ENCODE assay signal across 23 mouse cellular contexts in the genomic region with DNA sequence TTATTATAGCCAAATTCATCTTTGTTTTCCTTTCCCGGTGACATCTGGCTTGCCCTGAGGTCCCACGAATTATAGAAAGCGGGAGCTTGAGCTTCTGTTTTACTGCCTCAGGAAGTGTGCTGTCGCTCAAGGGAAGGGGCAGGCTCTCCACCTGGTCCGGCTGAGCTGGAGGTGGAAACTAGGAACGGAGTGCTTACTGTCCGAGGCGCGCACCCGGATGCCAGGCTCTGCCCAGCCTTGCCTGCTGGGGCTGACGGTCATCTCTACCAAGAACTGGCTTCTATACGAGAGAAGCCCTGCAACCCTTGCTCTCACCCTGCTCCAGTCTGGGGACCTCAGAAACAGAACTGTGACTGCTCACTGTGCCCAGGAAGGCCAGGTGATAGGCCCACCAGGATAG. TPM values are rescaled to one million over a fixed set of nuclear protein-coding genes. Genes with fewer than 3 reads are reported as not detected.
DNase-seq lines count a peak whose midpoint lies in the region; ATAC-seq lines count a peak whose summit lies in the region.
"Had no signal": no experiment of that assay in that cellular context is flagged by ENCODE, and none has a peak within 500 bp of the region (broad histone marks: within the 10 kb centered on the region; RNA-seq: fewer than 3 reads in every experiment).

No protein-coding gene starts in this region.

- no peaks in the 10 kb centered on the region for H3K36me3 ChIP-seq in hindbrain, embryonic 12.5 days
- H3K36me3 ChIP-seq in hindbrain, embryonic 11.5 days (ENCODE audit: control insufficient read depth, insufficient read depth, low read length), result no peaks in the 10 kb centered on the region
- H3K36me3 ChIP-seq in midbrain, embryonic 14.5 days (ENCODE audit: control insufficient read depth, insufficient read depth, low read length), result peaks cover 11% of the 10 kb centered on the region
- H3K36me3 ChIP-seq in midbrain, embryonic 11.5 days (ENCODE audit: control insufficient read depth, insufficient read depth, low read length), result no peaks in the 10 kb centered on the region
- H3K36me3 ChIP-seq in neural tube, embryonic 13.5 days, result peaks cover 13% of the 10 kb centered on the region
- H3K36me3 ChIP-seq: embryonic facial prominence, embryonic 15.5 days had no signal

- DNase-seq in cerebellum, adult 9-11 months, result peak; percentile 49
- DNase-seq in cerebellum, postnatal 4 days (ENCODE audit: low spot score in 2 of 2), result no peak
- DNase-seq in hindbrain, embryonic 11.5 days (ENCODE audit: low spot score), result no peak
- DNase-seq in midbrain, embryonic 14.5 days, result no peak
- DNase-seq in midbrain, embryonic 11.5 days (ENCODE audit: low spot score, missing footprints), result no peak
- DNase-seq: adrenal gland, postnatal 14 days; cerebellum, adult 11 months; gastrocnemius, postnatal 10 days; heart, adult 11 months; heart, postnatal 4 days; lung, adult 2 months; right cerebral cortex, adult 18-20 months had no signal

- WGBS in hindbrain, embryonic 12.5 days, result 84% methylated on average over 12 of the region's 12 CpGs
- 85% methylated on average over 12 of the region's 12 CpGs for WGBS in hindbrain, embryonic 11.5 days
- 79% methylated on average over 12 of the region's 12 CpGs for WGBS in midbrain, embryonic 14.5 days
- WGBS in midbrain, embryonic 11.5 days, result 88% methylated on average over 12 of the region's 12 CpGs
- WGBS in neural tube, embryonic 13.5 days, result 79% methylated on average over 12 of the region's 12 CpGs

- peak overlapping the region; percentile 92 for H3K4me2 ChIP-seq in hindbrain, embryonic 12.5 days (replicated peaks)
- H3K4me2 ChIP-seq in hindbrain, embryonic 11.5 days (replicated peaks; ENCODE audit: low read depth, low read length), result no peak overlapping the region
- peak overlapping the region; percentile 61 for H3K4me2 ChIP-seq in midbrain, embryonic 14.5 days (ENCODE audit: low read length)
- H3K4me2 ChIP-seq in midbrain, embryonic 11.5 days, result no peak overlapping the region
- H3K4me2 ChIP-seq in neural tube, embryonic 13.5 days, result peak overlapping the region; percentile 76
- H3K4me2 ChIP-seq: embryonic facial prominence, embryonic 15.5 days had no signal

- H3K9ac ChIP-seq in hindbrain, embryonic 12.5 days, result no peak overlapping the region
- H3K9ac ChIP-seq in hindbrain, embryonic 11.5 days (ENCODE audit: low read depth, low read length), result no peak overlapping the region
- H3K9ac ChIP-seq in midbrain, embryonic 14.5 days (replicated peaks; ENCODE audit: low read length), result no peak overlapping the region
- no peak overlapping the region for H3K9ac ChIP-seq in midbrain, embryonic 11.5 days (ENCODE audit: low read length)
- H3K9ac ChIP-seq in neural tube, embryonic 13.5 days, result peak overlapping the region; percentile 13; the same call in 1 of the 2 replicates
- H3K9ac ChIP-seq: embryonic facial prominence, embryonic 15.5 days had no signal

- no peak overlapping the region for H3K27ac ChIP-seq in hindbrain, embryonic 12.5 days
- H3K27ac ChIP-seq in hindbrain, embryonic 11.5 days (ENCODE audit: low read depth, low read length), result no peak overlapping the region
- H3K27ac ChIP-seq in midbrain, embryonic 14.5 days (replicated peaks; ENCODE audit: low read depth, low read length), result no peak overlapping the region
- no peak overlapping the region for H3K27ac ChIP-seq in midbrain, embryonic 11.5 days (ENCODE audit: low read depth, low read length)
- H3K27ac ChIP-seq in neural tube, embryonic 13.5 days (replicated peaks), result no peak overlapping the region
- H3K27ac ChIP-seq: embryonic facial prominence, embryonic 15.5 days had no signal

- no peak overlapping the region for H3K4me3 ChIP-seq in hindbrain, embryonic 12.5 days
- no peak overlapping the region for H3K4me3 ChIP-seq in hindbrain, embryonic 11.5 days (ENCODE audit: low read depth, low read length)
- no peak overlapping the region for H3K4me3 ChIP-seq in midbrain, embryonic 14.5 days (replicated peaks; ENCODE audit: low read depth, low read length)
- H3K4me3 ChIP-seq in midbrain, embryonic 11.5 days (ENCODE audit: low read depth, low read length), result no peak overlapping the region
- H3K4me3 ChIP-seq in neural tube, embryonic 13.5 days, result 0 out of 2 replicates have a peak overlapping the region, but pooled peaks have one; percentile 4
- H3K4me3 ChIP-seq: embryonic facial prominence, embryonic 15.5 days; megakaryocyte, embryonic 14.5 days; myocyte had no signal

- H3K27me3 ChIP-seq in hindbrain, embryonic 12.5 days, result peaks cover 72% of the 10 kb centered on the region
- H3K27me3 ChIP-seq in hindbrain, embryonic 11.5 days (ENCODE audit: control insufficient read depth, insufficient read depth, low read length), result peaks cover 26% of the 10 kb centered on the region
- H3K27me3 ChIP-seq in midbrain, embryonic 14.5 days (ENCODE audit: control insufficient read depth, insufficient read depth, low read length), result no peaks in the 10 kb centered on the region
- H3K27me3 ChIP-seq in midbrain, embryonic 11.5 days (ENCODE audit: control insufficient read depth, insufficient read depth, low read length), result peaks cover 39% of the 10 kb centered on the region
- peaks cover 7% of the 10 kb centered on the region; the same call in 1 of the 2 replicates for H3K27me3 ChIP-seq in neural tube, embryonic 13.5 days
- H3K27me3 ChIP-seq: megakaryocyte, embryonic 14.5 days had no signal

- peaks cover 74% of the 10 kb centered on the region for H3K4me1 ChIP-seq in hindbrain, embryonic 12.5 days
- H3K4me1 ChIP-seq in hindbrain, embryonic 11.5 days (replicated peaks; ENCODE audit: control insufficient read depth, insufficient read depth, low read length), result 0 out of 2 replicates have a peak, but pooled peaks cover 4% of the 10 kb centered on the region
- peaks cover 42% of the 10 kb centered on the region for H3K4me1 ChIP-seq in midbrain, embryonic 14.5 days (ENCODE audit: control insufficient read depth, insufficient read depth, low read length)
- H3K4me1 ChIP-seq in midbrain, embryonic 11.5 days (ENCODE audit: control insufficient read depth, insufficient read depth, low read length), result peaks cover 13% of the 10 kb centered on the region
- peaks cover 93% of the 10 kb centered on the region for H3K4me1 ChIP-seq in neural tube, embryonic 13.5 days (replicated peaks)

- H3K9me3 ChIP-seq in hindbrain, embryonic 12.5 days (replicated peaks), result no peaks in the 10 kb centered on the region
- no peaks in the 10 kb centered on the region for H3K9me3 ChIP-seq in hindbrain, embryonic 11.5 days (ENCODE audit: control insufficient read depth, low read length)
- no peaks in the 10 kb centered on the region for H3K9me3 ChIP-seq in midbrain, embryonic 14.5 days (ENCODE audit: control insufficient read depth, low read length)
- H3K9me3 ChIP-seq in midbrain, embryonic 11.5 days (ENCODE audit: control insufficient read depth, low read length), result no peaks in the 10 kb centered on the region
- no peaks in the 10 kb centered on the region for H3K9me3 ChIP-seq in neural tube, embryonic 13.5 days
- H3K9me3 ChIP-seq: embryonic facial prominence, embryonic 15.5 days; G1E had no signal

- ATAC-seq in hindbrain, embryonic 12.5 days (ENCODE audit: low FRiP score), result no peak
- ATAC-seq in hindbrain, embryonic 11.5 days (ENCODE audit: low FRiP score), result no peak
- no peak for ATAC-seq in midbrain, embryonic 14.5 days (ENCODE audit: low FRiP score, low TSS enrichment)
- no peak for ATAC-seq in midbrain, embryonic 11.5 days (ENCODE audit: low FRiP score)
- ATAC-seq in neural tube, embryonic 13.5 days (ENCODE audit: low read depth), result no peak
- no peak for ATAC-seq in CD4-positive, CD25-positive, alpha-beta regulatory T cell, adult 4 months
- ATAC-seq: intestine, postnatal 0 days had no signal

RNA-seq across cellular contexts. Expression of gene Cbfa2t3, which starts 24.9 kb away (rescaled TPM):
- 17.1 and 17.3 TPM in 2 replicates for polyA plus RNA-seq in hindbrain, embryonic 12.5 days (2016; fragmentation: Nextera tagmentation; extraction: Ambion mirVana)
- 7.3 and 8.9 TPM in 2 replicates for polyA plus RNA-seq in hindbrain, embryonic 11.5 days (2014; fragmentation: Nextera tagmentation; extraction: Ambion mirVana)
- 25.2 and 28.7 TPM in 2 replicates for polyA plus RNA-seq in midbrain, embryonic 14.5 days (2014; fragmentation: Nextera tagmentation; extraction: Ambion mirVana)
- polyA plus RNA-seq in midbrain, embryonic 11.5 days (2014; fragmentation: Nextera tagmentation; extraction: Ambion mirVana), result 6.1 and 6.4 TPM in 2 replicates
- 21.2 and 22.2 TPM in 2 replicates for polyA plus RNA-seq in neural tube, embryonic 13.5 days (2015; fragmentation: Nextera tagmentation; extraction: Ambion mirVana)
- polyA plus RNA-seq in CD4-positive, CD25-positive, alpha-beta regulatory T cell, adult 4 months (2017; shearing (Covaris generic)), result under 1 TPM in 1 of 2 experiments, not detected in 1; 0.25 TPM

RNA-seq across cellular contexts. Expression of gene Pabpn1l, which starts 51.5 kb away (rescaled TPM):
- not detected in 2 replicates for polyA plus RNA-seq in hindbrain, embryonic 12.5 days (2016; fragmentation: Nextera tagmentation; extraction: Ambion mirVana)
- polyA plus RNA-seq in hindbrain, embryonic 11.5 days (2014; fragmentation: Nextera tagmentation; extraction: Ambion mirVana), result not detected in 2 replicates
- polyA plus RNA-seq in midbrain, embryonic 14.5 days (2014; fragmentation: Nextera tagmentation; extraction: Ambion mirVana), result not detected in 2 replicates
- not detected in 2 replicates for polyA plus RNA-seq in midbrain, embryonic 11.5 days (2014; fragmentation: Nextera tagmentation; extraction: Ambion mirVana)
- not detected in 2 replicates for polyA plus RNA-seq in neural tube, embryonic 13.5 days (2015; fragmentation: Nextera tagmentation; extraction: Ambion mirVana)
- polyA plus RNA-seq in CD4-positive, CD25-positive, alpha-beta regulatory T cell, adult 4 months (2017; shearing (Covaris generic)), result not detected
- polyA plus RNA-seq: G1E; heart, embryonic 14.5 days; intestine, postnatal 0 days; liver, adult 2 months; lung, adult 2 months; small intestine, adult 2 months had no signal

Comparison
In these comparisons a context has a peak if more than half of its experiments do, and no peak if none do; other contexts are left out.
1. H3K4me2 ChIP-seq: peak in hindbrain, embryonic 12.5 days (single experiment), midbrain, embryonic 14.5 days (single experiment) and neural tube, embryonic 13.5 days (single experiment); none in hindbrain, embryonic 11.5 days (single experiment) and midbrain, embryonic 11.5 days (single experiment).